Mouse (Mus musculus): ENCODE measurements at regions not wholly inside any gene's neighbourhood (a gene's known extent, or its start where the extent isn't known, plus 50 kb on each side); places are given as distances from the start of the nearest gene placed in this dataset.

DNA sequence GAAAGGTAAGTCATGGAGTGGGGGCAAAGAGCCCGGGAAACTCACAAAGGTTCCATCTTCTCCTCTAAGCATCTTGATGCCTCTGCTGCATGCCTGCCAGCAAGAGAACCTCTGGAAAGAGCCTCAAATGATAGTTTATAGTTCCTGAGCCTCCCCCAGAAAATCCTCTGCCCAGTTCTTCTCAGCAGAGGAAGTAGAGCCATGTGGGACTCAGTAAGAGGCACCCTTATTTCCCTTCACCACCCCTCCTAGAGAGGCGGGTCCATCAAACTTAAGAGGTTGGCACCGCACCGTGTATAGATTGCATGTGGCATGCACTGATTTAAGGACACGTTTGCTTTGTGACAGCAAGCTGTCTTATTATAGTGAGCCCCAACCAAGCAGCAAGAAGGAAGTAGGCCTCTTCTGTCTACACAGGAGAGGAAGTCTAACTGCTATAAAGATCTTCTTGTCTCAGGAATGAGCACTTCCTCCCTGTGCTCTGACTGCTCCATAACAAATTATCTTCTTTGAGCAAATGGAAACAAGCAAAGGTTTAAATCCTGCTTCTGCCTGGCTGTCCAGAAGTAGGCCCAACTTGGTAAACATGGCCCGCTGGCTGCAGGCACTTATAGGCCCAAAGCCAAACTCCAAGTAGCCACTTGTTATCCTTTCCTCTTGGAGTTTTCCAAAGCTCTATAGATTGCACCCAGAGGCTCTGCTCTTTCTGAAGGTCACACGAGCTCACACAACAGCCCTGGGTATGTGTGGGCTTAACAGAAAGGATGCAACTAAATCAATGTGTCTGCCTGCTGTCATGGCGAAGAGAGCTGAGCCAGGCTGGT lies 69.6 kb upstream of the Zfp703 start:
- no peak for TF ChIP-seq EP300 (optimal IDR thresholded peaks at IDR 0.05)
- no peak for TF ChIP-seq CTCF (IDR thresholded peaks at IDR 0.05; ENCODE audit: low read depth)
